ENCODE assay signal across 30 mouse cellular contexts in genomic region chr13:71179083-71179482, GRCm38 (mm10).
"Had no signal": no experiment of that assay in that cellular context is flagged by ENCODE, and none has a peak within 500 bp of the region (broad histone marks: within the 10 kb centered on the region; RNA-seq: fewer than 3 reads in every experiment).

No protein-coding gene starts in this region.

- H3K9ac ChIP-seq: limb, embryonic 12.5 days; limb, embryonic 13.5 days; limb, embryonic 15.5 days; liver, embryonic 12.5 days; liver, embryonic 13.5 days; liver, embryonic 14.5 days; liver, embryonic 15.5 days; liver, postnatal 0 days; lung, embryonic 14.5 days; lung, embryonic 15.5 days; midbrain, embryonic 12.5 days; midbrain, embryonic 13.5 days; midbrain, embryonic 15.5 days; neural tube, embryonic 12.5 days had no signal

- H3K9me3 ChIP-seq: limb, embryonic 10.5 days; limb, embryonic 12.5 days; limb, embryonic 13.5 days; limb, embryonic 15.5 days; liver, embryonic 12.5 days; liver, embryonic 13.5 days; liver, embryonic 15.5 days; lung, embryonic 15.5 days; midbrain, embryonic 10.5 days; midbrain, embryonic 12.5 days; midbrain, embryonic 13.5 days; midbrain, embryonic 15.5 days; neural tube, embryonic 12.5 days had no signal

- H3K36me3 ChIP-seq: limb, embryonic 10.5 days; limb, embryonic 12.5 days; limb, embryonic 13.5 days; limb, embryonic 15.5 days; liver, embryonic 12.5 days; liver, embryonic 13.5 days; liver, embryonic 15.5 days; lung, embryonic 15.5 days; midbrain, embryonic 10.5 days; midbrain, embryonic 12.5 days; midbrain, embryonic 13.5 days; midbrain, embryonic 15.5 days; neural tube, embryonic 12.5 days had no signal

- H3K4me1 ChIP-seq: limb, embryonic 10.5 days; limb, embryonic 12.5 days; limb, embryonic 13.5 days; limb, embryonic 15.5 days; liver, embryonic 12.5 days; liver, embryonic 13.5 days; liver, embryonic 15.5 days; lung, embryonic 15.5 days; megakaryocyte, embryonic 14.5 days; midbrain, embryonic 10.5 days; midbrain, embryonic 12.5 days; midbrain, embryonic 13.5 days; midbrain, embryonic 15.5 days; neural tube, embryonic 12.5 days had no signal

- H3K4me2 ChIP-seq: limb, embryonic 12.5 days; limb, embryonic 13.5 days; limb, embryonic 15.5 days; liver, embryonic 11.5 days; liver, embryonic 12.5 days; liver, embryonic 13.5 days; liver, embryonic 15.5 days; lung, embryonic 14.5 days; lung, embryonic 15.5 days; midbrain, embryonic 11.5 days; midbrain, embryonic 12.5 days; midbrain, embryonic 13.5 days; midbrain, embryonic 15.5 days; neural tube, embryonic 12.5 days had no signal

- H3K27ac ChIP-seq: limb, embryonic 10.5 days; limb, embryonic 12.5 days; limb, embryonic 13.5 days; limb, embryonic 15.5 days; liver, embryonic 12.5 days; liver, embryonic 13.5 days; liver, embryonic 14.5 days; liver, embryonic 15.5 days; lung, embryonic 15.5 days; macrophage; midbrain, embryonic 10.5 days; midbrain, embryonic 12.5 days; midbrain, embryonic 13.5 days; midbrain, embryonic 15.5 days; neural tube, embryonic 12.5 days had no signal

- H3K4me3 ChIP-seq: limb, embryonic 10.5 days; limb, embryonic 12.5 days; limb, embryonic 13.5 days; limb, embryonic 15.5 days; liver, embryonic 12.5 days; liver, embryonic 13.5 days; liver, embryonic 15.5 days; lung, embryonic 15.5 days; megakaryocyte, embryonic 14.5 days; midbrain, embryonic 10.5 days; midbrain, embryonic 12.5 days; midbrain, embryonic 13.5 days; midbrain, embryonic 15.5 days; myocyte; neural tube, embryonic 12.5 days had no signal

- DNase-seq: left cerebral cortex, postnatal 4 days; liver; liver, embryonic 13.5 days; liver, postnatal 0 days; lung, adult 18-20 months; lung, adult 2 months; lung, embryonic 14.5 days; lung, postnatal 10 days; lung, postnatal 14 days; lung, postnatal 36 days; lung, postnatal 4 days; midbrain, embryonic 14.5 days had no signal

- H3K27me3 ChIP-seq: liver, embryonic 12.5 days; liver, embryonic 13.5 days; liver, embryonic 15.5 days; lung, embryonic 15.5 days; megakaryocyte, embryonic 14.5 days; midbrain, embryonic 12.5 days; midbrain, embryonic 15.5 days; neural tube, embryonic 12.5 days had no signal
